ENCODE assay signal across 22 mouse cellular contexts in the genomic region with DNA sequence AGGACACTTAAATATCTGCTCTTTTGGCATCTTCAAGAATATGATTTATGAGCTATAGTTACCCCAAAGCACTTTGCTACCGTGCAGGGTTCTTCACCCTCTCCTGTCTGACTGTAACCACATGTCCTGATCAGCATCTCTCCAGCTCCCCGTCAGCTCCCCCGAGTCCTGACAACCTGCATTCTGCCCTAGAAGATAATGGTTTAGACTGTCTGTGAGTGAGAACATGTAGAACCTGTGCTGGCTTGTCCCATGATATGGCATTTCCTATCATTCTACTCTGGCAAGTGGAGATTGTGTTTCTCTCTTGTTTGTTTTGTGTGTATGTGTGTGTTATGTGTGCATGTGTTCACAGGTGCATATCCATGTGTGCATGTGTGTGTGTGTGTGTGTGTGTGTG. TPM values are rescaled to one million over a fixed set of nuclear protein-coding genes. Genes with fewer than 3 reads are reported as not detected.
DNase-seq lines count a peak whose midpoint lies in the region; ATAC-seq and TF ChIP-seq lines count a peak whose summit lies in the region.
"Had no signal": no experiment of that assay in that cellular context is flagged by ENCODE, and none has a peak within 500 bp of the region (broad histone marks: within the 10 kb centered on the region; RNA-seq: fewer than 3 reads in every experiment).

No protein-coding gene starts in this region.

- H3K36me3 ChIP-seq in MEL (ENCODE audit: control insufficient read depth in 1 of 2, insufficient read depth in 2 of 2, low read length in 2 of 2): no peaks in the 10 kb centered on the region
- H3K36me3 ChIP-seq: embryonic facial prominence, embryonic 10.5 days; embryonic facial prominence, embryonic 12.5 days; forebrain, embryonic 15.5 days had no signal

- H3K27me3 ChIP-seq in MEL (ENCODE audit: control insufficient read depth in 1 of 2, insufficient read depth in 2 of 2, low read length in 2 of 2): peaks cover 1 to 2% of the 10 kb centered on the region in 2 experiments; a peak in 3 of 4 replicates

- no peak overlapping the region for H3K4me3 ChIP-seq in MEL (ENCODE audit: control insufficient read depth in 1 of 2, insufficient read depth in 1 of 2, low read depth in 2 of 2, low read length in 2 of 2)
- H3K4me3 ChIP-seq: embryonic facial prominence, embryonic 10.5 days; embryonic facial prominence, embryonic 12.5 days; forebrain, embryonic 13.5 days; forebrain, embryonic 15.5 days had no signal

- TF ChIP-seq EP300 in MEL (IDR thresholded peaks at IDR 0.05; ENCODE audit: low read depth in 1 of 2, low read length in 2 of 2): no peak

- no peak overlapping the region for H3K27ac ChIP-seq in MEL (ENCODE audit: control insufficient read depth, low read depth, low read length)
- H3K27ac ChIP-seq: embryonic facial prominence, embryonic 10.5 days; embryonic facial prominence, embryonic 12.5 days; forebrain, embryonic 13.5 days; forebrain, embryonic 15.5 days had no signal

- no peaks in the 10 kb centered on the region for H3K79me2 ChIP-seq in MEL (ENCODE audit: control insufficient read depth, insufficient read depth, low read length, poor library complexity)

- no peaks in the 10 kb centered on the region for H3K4me1 ChIP-seq in MEL (ENCODE audit: control insufficient read depth in 1 of 2, insufficient read depth in 2 of 2, low read length in 2 of 2)
- H3K4me1 ChIP-seq: forebrain, embryonic 13.5 days; forebrain, embryonic 15.5 days had no signal

- H3K9me3 ChIP-seq in MEL (replicated peaks; ENCODE audit: insufficient read depth, low read length): no peaks in the 10 kb centered on the region
- H3K9me3 ChIP-seq: embryonic facial prominence, embryonic 10.5 days; embryonic facial prominence, embryonic 12.5 days; forebrain, embryonic 13.5 days; forebrain, embryonic 15.5 days had no signal

- no peak overlapping the region for H3K9ac ChIP-seq in MEL (ENCODE audit: control insufficient read depth, low read depth, low read length, poor library complexity, severe bottlenecking)
- H3K9ac ChIP-seq: embryonic facial prominence, embryonic 12.5 days; forebrain, embryonic 13.5 days; forebrain, embryonic 15.5 days; forebrain, postnatal 0 days had no signal

- TF ChIP-seq POLR2A in MEL (IDR thresholded peaks at IDR 0.05; ENCODE audit: control insufficient read depth in 1 of 2, insufficient read depth in 1 of 2, low read depth in 1 of 2, low read length in 2 of 2, poor library complexity in 1 of 2): no peak

- TF ChIP-seq CTCF in MEL (IDR thresholded peaks at IDR 0.05 in 2 of 3, conservative IDR thresholded peaks at IDR 0.05 in 1 of 3; ENCODE audit: control insufficient read depth in 1 of 3, insufficient read depth in 1 of 3, low read depth in 2 of 3, low read length in 3 of 3, poor library complexity in 1 of 3, severe bottlenecking in 1 of 3): no peak

- peak; percentile 51 for ATAC-seq in common myeloid progenitor, adult 5-6 weeks (replicated peaks; ENCODE audit: low read depth, poor library complexity, severe bottlenecking)
- peak; percentile 58 for ATAC-seq in megakaryocyte-erythroid progenitor cell, adult 5-6 weeks (replicated peaks; ENCODE audit: low FRiP score, low TSS enrichment, poor library complexity, severe bottlenecking)
- ATAC-seq: activated CD4-positive, CD25-positive, alpha-beta regulatory T cell, adult 4 months; forebrain, embryonic 13.5 days; forebrain, embryonic 15.5 days; forebrain, postnatal 0 days; Patski had no signal

- DNase-seq in MEL (ENCODE audit: low read depth, low spot score): peak; percentile 19
- no peak for DNase-seq in cerebellum, postnatal 36 days
- DNase-seq in right cerebral cortex, postnatal 25 days: no peak
- DNase-seq: adrenal gland, adult 8-10 months; adrenal gland, postnatal 14 days; adrenal gland, postnatal 36 days; cerebellum, adult 11-12 months; cerebellum, adult 2 months; cerebellum, adult 9-10 months; cerebellum, postnatal 10 days; cerebellum, postnatal 25 days; forebrain, postnatal 0 days had no signal

- no peak for TF ChIP-seq RAD21 in MEL (IDR thresholded peaks at IDR 0.05; ENCODE audit: low read depth, low read length)

TF ChIP-seq in MEL, 35 proteins besides CTCF, POLR2A, EP300 and RAD21:
- TF ChIP-seq ELF1 (IDR thresholded peaks at IDR 0.05; ENCODE audit: low read depth, low read length): no peak
- TF ChIP-seq BHLHE40 (IDR thresholded peaks at IDR 0.05; ENCODE audit: borderline replicate concordance, low read depth, low read length): no peak
- no peak for TF ChIP-seq USF2 (IDR thresholded peaks at IDR 0.05; ENCODE audit: borderline replicate concordance in 1 of 2, insufficient read depth in 1 of 2, low read depth in 1 of 2, low read length in 2 of 2)
- no peak for TF ChIP-seq NRF1 (IDR thresholded peaks at IDR 0.05; ENCODE audit: insufficient read depth, low read depth, low read length, poor library complexity, severe bottlenecking)
- TF ChIP-seq MYB (IDR thresholded peaks at IDR 0.05; ENCODE audit: low read depth, low read length): no peak
- no peak for TF ChIP-seq TBP (IDR thresholded peaks at IDR 0.05; ENCODE audit: low read depth, low read length)
- no peak for TF ChIP-seq POLR2AphosphoS2 (IDR thresholded peaks at IDR 0.05; ENCODE audit: low read length)
- TF ChIP-seq POLR2AphosphoS5 (IDR thresholded peaks at IDR 0.05; ENCODE audit: borderline replicate concordance, low read depth, low read length): no peak
- no peak for TF ChIP-seq MYC (IDR thresholded peaks at IDR 0.05; ENCODE audit: low read depth, low read length)
- no peak for TF ChIP-seq NELFE (IDR thresholded peaks at IDR 0.05; ENCODE audit: low read depth, low read length)
- no peak for TF ChIP-seq RCOR1 (IDR thresholded peaks at IDR 0.05; ENCODE audit: low read depth, low read length)

RNA-seq across cellular contexts. Expression of a gene that starts 7.5 kb away (rescaled TPM):
- not detected in 2 replicates for total RNA-seq in MEL (2012; rRNA removed)
- polyA plus RNA-seq in MEL (2012; ENCODE audit: insufficient read depth in 1 of 2, insufficient read length in 2 of 2, low read depth in 1 of 2, low replicate concordance in 2 of 2, missing spikeins in 1 of 2): not detected
- total RNA-seq in common myeloid progenitor, adult 5-6 weeks (2017): not detected in 2 replicates
- total RNA-seq in megakaryocyte-erythroid progenitor cell, adult 5-6 weeks (2014; fragmentation: Nextera tagmentation): not detected in 2 replicates
- total RNA-seq in megakaryocyte-erythroid progenitor cell, adult 5-6 weeks (2017): not detected in 2 replicates
- total RNA-seq: adrenal gland, adult 8-10 months; adrenal gland, postnatal 14 days had no signal
- polyA plus RNA-seq: activated CD4-positive, CD25-positive, alpha-beta regulatory T cell, adult 4 months had no signal

RNA-seq across cellular contexts. Expression of a gene that starts 24.2 kb away (rescaled TPM):
- 0.35 and 0.42 TPM in 2 replicates for total RNA-seq in MEL (2012; rRNA removed)
- under 1 TPM in 1 of 2 experiments, not detected in 1; 0.14 TPM for polyA plus RNA-seq in MEL (2012; ENCODE audit: insufficient read depth in 1 of 2, insufficient read length in 2 of 2, low read depth in 1 of 2, low replicate concordance in 2 of 2, missing spikeins in 1 of 2)
- total RNA-seq in common myeloid progenitor, adult 5-6 weeks (2017): 7.3 and 12.1 TPM in 2 replicates
- total RNA-seq in megakaryocyte-erythroid progenitor cell, adult 5-6 weeks (2014; fragmentation: Nextera tagmentation): 0.72 and 0.87 TPM in 2 replicates
- total RNA-seq in megakaryocyte-erythroid progenitor cell, adult 5-6 weeks (2017): 1.6 and 3.4 TPM in 2 replicates
- total RNA-seq: adrenal gland, adult 18-20 months; adrenal gland, adult 8-10 months; ES-E14 had no signal
- polyA plus RNA-seq: activated CD4-positive, CD25-positive, alpha-beta regulatory T cell, adult 4 months had no signal

RNA-seq across cellular contexts. Expression of a gene that starts 28.2 kb away (rescaled TPM):
- 1.5 and 1.6 TPM in 2 replicates for total RNA-seq in MEL (2012; rRNA removed)
- polyA plus RNA-seq in MEL (2012; ENCODE audit: insufficient read depth in 1 of 2, insufficient read length in 2 of 2, low read depth in 1 of 2, low replicate concordance in 2 of 2, missing spikeins in 1 of 2): 1 to 10 TPM in 1 of 2 experiments, not detected in 1; 4.6 TPM
- 1.8 TPM in 1 of 2 replicates, not detected in the other for total RNA-seq in common myeloid progenitor, adult 5-6 weeks (2017)
- not detected in 2 replicates for total RNA-seq in megakaryocyte-erythroid progenitor cell, adult 5-6 weeks (2014; fragmentation: Nextera tagmentation)
- total RNA-seq in megakaryocyte-erythroid progenitor cell, adult 5-6 weeks (2017): 0.80 TPM in 1 of 2 replicates, not detected in the other
- polyA plus RNA-seq: activated CD4-positive, CD25-positive, alpha-beta regulatory T cell, adult 4 months had no signal

RNA-seq across cellular contexts. Expression of a gene that starts 31.7 kb away (rescaled TPM):
- 7.4 and 8.3 TPM in 2 replicates for total RNA-seq in MEL (2012; rRNA removed)
- 10 to 100 TPM in 1 of 2 experiments, not detected in 1; 29.3 TPM for polyA plus RNA-seq in MEL (2012; ENCODE audit: insufficient read depth in 1 of 2, insufficient read length in 2 of 2, low read depth in 1 of 2, low replicate concordance in 2 of 2, missing spikeins in 1 of 2)
- total RNA-seq in common myeloid progenitor, adult 5-6 weeks (2017): 0.37 TPM in 1 of 2 replicates, not detected in the other
- total RNA-seq in megakaryocyte-erythroid progenitor cell, adult 5-6 weeks (2014; fragmentation: Nextera tagmentation): 0.64 TPM in 1 of 2 replicates, not detected in the other
- total RNA-seq in megakaryocyte-erythroid progenitor cell, adult 5-6 weeks (2017): 0.09 TPM in 1 of 2 replicates, not detected in the other
